Mouse (Mus musculus) myocyte (in vitro differentiated cells): Measurements from ENCODE around the gene Glipr2. TPM values are rescaled to one million over a fixed set of nuclear protein-coding genes. Genes with fewer than 3 reads are reported as not detected.

Experiments
- polyA plus RNA-seq: library from polyadenylated mRNA; unstranded; fragments of >200 nt; fragmentation: generic; extraction: Trizol; gene quantifications from one replicate; pipeline ENCODE4 v1.2.1, GENCODE M21; 2012; ENCODE audit warnings: missing spikeins

Glipr2 gene
- polyA plus RNA-seq, 1 experiment: 113 TPM

Other genes starting within 250 kb of the Glipr2 start
- not detected for gene Olfr71, start 247.1 kb upstream of the Glipr2 start, polyA plus RNA-seq
- gene Hrct1, start 230.2 kb upstream of the Glipr2 start, polyA plus RNA-seq: 0.78 TPM
- gene Spaar, start 227.4 kb upstream of the Glipr2 start, polyA plus RNA-seq: 0.02 TPM
- gene Olfr159, start 186.4 kb upstream of the Glipr2 start, polyA plus RNA-seq: not detected
- gene Olfr156, start 133.5 kb upstream of the Glipr2 start, polyA plus RNA-seq: not detected
- not detected for gene Olfr157, start 117.2 kb upstream of the Glipr2 start, polyA plus RNA-seq
- gene Olfr155, start 105.8 kb upstream of the Glipr2 start, polyA plus RNA-seq: not detected
- gene Reck, start 81.9 kb upstream of the Glipr2 start, polyA plus RNA-seq: 0.61 TPM
- 0.22 TPM for gene Ccin, start 26.1 kb downstream of the Glipr2 start, polyA plus RNA-seq
- 273 TPM for gene Clta, start 47.1 kb downstream of the Glipr2 start, polyA plus RNA-seq
- gene Gne, start 126.8 kb downstream of the Glipr2 start, polyA plus RNA-seq: 13.9 TPM